ENCODE assay signal across 13 mouse cellular contexts in the genomic region with DNA sequence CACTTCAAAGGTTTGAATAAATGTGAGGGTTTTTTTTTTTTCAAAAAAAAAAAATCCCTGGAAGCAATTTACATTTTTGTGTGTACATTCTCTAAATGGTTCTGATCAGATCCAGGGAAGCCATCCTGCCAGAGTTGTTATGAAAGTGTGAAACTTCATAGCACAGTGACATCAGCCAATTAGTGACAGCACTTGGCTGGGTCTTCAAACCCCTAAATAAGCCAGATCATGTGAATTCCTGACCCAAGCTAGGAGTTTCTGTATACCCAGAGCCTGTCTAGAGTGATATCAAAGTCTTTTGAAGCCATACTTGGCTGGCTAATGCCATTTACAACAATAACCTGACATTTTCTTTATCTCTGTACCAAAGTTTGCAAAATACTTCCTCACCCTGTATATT.
"Had no signal": no experiment of that assay in that cellular context is flagged by ENCODE, and none has a peak within 500 bp of the region (broad histone marks: within the 10 kb centered on the region; RNA-seq: fewer than 3 reads in every experiment).

No protein-coding gene starts in this region.

- H3K9me3 ChIP-seq: kidney, embryonic 15.5 days; limb, embryonic 15.5 days; midbrain, embryonic 10.5 days; midbrain, embryonic 15.5 days; neural tube, embryonic 12.5 days; stomach, embryonic 15.5 days had no signal

- H3K36me3 ChIP-seq: kidney, embryonic 15.5 days; limb, embryonic 15.5 days; midbrain, embryonic 10.5 days; midbrain, embryonic 15.5 days; neural tube, embryonic 12.5 days; stomach, embryonic 15.5 days had no signal

- H3K4me1 ChIP-seq: kidney, embryonic 15.5 days; limb, embryonic 15.5 days; midbrain, embryonic 10.5 days; neural tube, embryonic 12.5 days; stomach, embryonic 15.5 days had no signal

- H3K27ac ChIP-seq: kidney, embryonic 15.5 days; left cerebral cortex, adult 2 months; limb, embryonic 15.5 days; liver, embryonic 14.5 days; midbrain, embryonic 10.5 days; neural tube, embryonic 12.5 days; stomach, embryonic 15.5 days had no signal

- DNase-seq: kidney, adult 18-20 months; kidney, postnatal 25 days; lung, adult 18-20 months; lung, postnatal 36 days; thymus, postnatal 36 days had no signal

- H3K27me3 ChIP-seq: kidney, embryonic 15.5 days; limb, embryonic 15.5 days; midbrain, embryonic 15.5 days; neural tube, embryonic 12.5 days; stomach, embryonic 15.5 days had no signal

- H3K4me2 ChIP-seq: kidney, embryonic 15.5 days; limb, embryonic 15.5 days; midbrain, embryonic 15.5 days; neural tube, embryonic 12.5 days; stomach, embryonic 15.5 days had no signal

- H3K4me3 ChIP-seq: kidney, embryonic 15.5 days; left cerebral cortex, adult 2 months; limb, embryonic 15.5 days; midbrain, embryonic 10.5 days; midbrain, embryonic 15.5 days; neural tube, embryonic 12.5 days; stomach, embryonic 15.5 days had no signal

- H3K9ac ChIP-seq: kidney, embryonic 15.5 days; limb, embryonic 15.5 days; liver, embryonic 14.5 days; midbrain, embryonic 15.5 days; neural tube, embryonic 12.5 days; stomach, embryonic 15.5 days had no signal
